Mouse (Mus musculus) thymus, adult 2 months (tissue): ENCODE data around the gene Mgll.

Experiments
- CTCF ChIP-seq: fragments of 200-500 bp; IDR thresholded peaks from 2 replicates; pipeline ENCODE4 v1.5.1; 2012; ENCODE audit warnings: mild to moderate bottlenecking, control low read depth, low read length, moderate library complexity, borderline replicate concordance; ENCODE audit not compliant: control insufficient read depth, poor library complexity, insufficient read depth; ENCODE audit errors: extremely low read depth
- POLR2A ChIP-seq: fragments of 200-500 bp; IDR thresholded peaks from 2 replicates; pipeline ENCODE4 v1.6.1; 2012; ENCODE audit warnings: mild to moderate bottlenecking, low read length, control low read depth, moderate library complexity; ENCODE audit not compliant: control insufficient read depth, poor library complexity, insufficient read depth; ENCODE audit errors: extremely low read depth

DNA sequence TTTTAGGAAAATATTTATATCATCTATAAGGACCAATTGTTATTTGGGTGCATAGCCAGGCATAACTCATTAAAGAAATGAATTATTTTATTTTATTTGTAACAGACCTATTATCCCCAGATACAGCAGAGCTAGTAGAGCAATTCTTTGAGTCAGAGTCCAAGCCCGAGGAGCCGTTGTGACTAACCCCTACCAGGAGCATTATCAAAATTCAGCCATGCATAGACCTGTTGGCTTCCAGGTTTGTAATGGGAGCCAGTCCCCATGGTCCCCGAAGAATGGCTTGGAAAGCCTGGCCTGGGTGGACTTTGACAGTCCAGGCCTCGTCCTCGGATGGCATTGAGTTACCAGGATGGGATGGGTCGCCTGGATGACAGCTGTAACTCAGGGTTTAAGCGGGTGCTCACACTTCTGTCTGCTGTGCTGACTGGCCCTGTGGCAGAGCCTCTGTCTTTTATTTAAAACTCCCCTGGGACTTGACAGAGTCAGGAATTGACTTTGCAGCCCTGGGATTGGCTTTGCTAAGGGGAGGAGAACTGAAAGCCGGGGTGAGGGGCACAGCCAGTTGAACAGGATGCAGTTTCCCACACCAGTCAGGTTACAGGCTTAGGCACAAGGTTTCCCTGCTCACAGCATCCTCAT lies 54.0 kb downstream of the Mgll start:
- TF ChIP-seq POLR2A (no peak), CTCF (no peak)
